Comparison of ENCODE assay signal across 12 mouse cellular contexts in the genomic region with DNA sequence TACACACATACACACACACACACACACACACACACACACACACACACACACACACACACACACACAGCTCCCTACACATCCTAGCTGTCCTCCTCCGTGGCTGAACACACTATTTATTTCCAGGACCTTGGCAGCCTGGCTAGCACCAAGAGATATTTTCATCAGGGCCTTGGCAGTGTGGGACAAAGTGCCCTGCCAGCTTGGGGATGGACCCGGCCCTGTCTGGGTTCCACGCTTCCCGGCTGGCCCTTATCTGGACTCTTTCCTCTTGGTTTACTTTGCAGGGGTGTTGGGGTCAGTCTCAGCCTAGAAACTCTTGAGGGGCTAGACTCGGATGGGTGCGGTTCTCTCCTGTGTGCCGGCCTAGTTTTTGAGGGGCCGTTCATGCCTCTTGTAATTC. TPM values are rescaled to one million over a fixed set of nuclear protein-coding genes. Genes with fewer than 3 reads are reported as not detected.
DNase-seq lines count a peak whose midpoint lies in the region; ATAC-seq lines count a peak whose summit lies in the region.
"Had no signal": no experiment of that assay in that cellular context is flagged by ENCODE, and none has a peak within 500 bp of the region (broad histone marks: within the 10 kb centered on the region; RNA-seq: fewer than 3 reads in every experiment).

No protein-coding gene starts in this region.

- intact Hi-C loops in gastrocnemius, postnatal 14 days (cut with DNase I; ENCODE audit: low total_unique reads): loop anchor here (5.0 kb wide), 1 partner anchor 62 kb away; no protein-coding TSS in a partner anchor

- H3K4me2 ChIP-seq in hindbrain, embryonic 12.5 days (replicated peaks): no peak overlapping the region
- H3K4me2 ChIP-seq in limb, embryonic 13.5 days (replicated peaks): no peak overlapping the region
- H3K4me2 ChIP-seq: embryonic facial prominence, embryonic 15.5 days had no signal

- H3K36me3 ChIP-seq in hindbrain, embryonic 12.5 days: no peaks in the 10 kb centered on the region
- H3K36me3 ChIP-seq in hindbrain, embryonic 10.5 days: no peaks in the 10 kb centered on the region
- no peaks in the 10 kb centered on the region for H3K36me3 ChIP-seq in limb, embryonic 13.5 days
- H3K36me3 ChIP-seq: embryonic facial prominence, embryonic 15.5 days had no signal

- 63% methylated on average over 8 of the region's 8 CpGs for WGBS in hindbrain, embryonic 12.5 days
- WGBS in hindbrain, embryonic 10.5 days: 82% methylated on average over 8 of the region's 8 CpGs
- WGBS in limb, embryonic 13.5 days: 56% methylated on average over 8 of the region's 8 CpGs

- H3K9ac ChIP-seq in hindbrain, embryonic 12.5 days: no peak overlapping the region
- H3K9ac ChIP-seq in limb, embryonic 13.5 days: 0 out of 2 replicates have a peak overlapping the region, but pooled peaks have one; percentile 25
- H3K9ac ChIP-seq: embryonic facial prominence, embryonic 15.5 days had no signal

- no peak for ATAC-seq in hindbrain, embryonic 12.5 days (ENCODE audit: low FRiP score)
- no peak for ATAC-seq in limb, embryonic 13.5 days (ENCODE audit: low FRiP score, low read depth)

- peaks cover 13% of the 10 kb centered on the region for H3K4me1 ChIP-seq in hindbrain, embryonic 12.5 days
- peaks cover 36% of the 10 kb centered on the region for H3K4me1 ChIP-seq in hindbrain, embryonic 10.5 days (replicated peaks)
- H3K4me1 ChIP-seq in limb, embryonic 13.5 days: peaks cover 41% of the 10 kb centered on the region

- no peaks in the 10 kb centered on the region; the same call in 1 of the 2 replicates for H3K27me3 ChIP-seq in hindbrain, embryonic 12.5 days
- H3K27me3 ChIP-seq in hindbrain, embryonic 10.5 days (ENCODE audit: insufficient read depth, poor library complexity, severe bottlenecking): 0 out of 2 replicates have a peak, but pooled peaks cover 3% of the 10 kb centered on the region
- no peaks in the 10 kb centered on the region for H3K27me3 ChIP-seq in limb, embryonic 13.5 days
- H3K27me3 ChIP-seq: embryonic facial prominence, embryonic 15.5 days had no signal

- H3K4me3 ChIP-seq in hindbrain, embryonic 12.5 days: no peak overlapping the region
- no peak overlapping the region for H3K4me3 ChIP-seq in hindbrain, embryonic 10.5 days
- no peak overlapping the region for H3K4me3 ChIP-seq in limb, embryonic 13.5 days
- H3K4me3 ChIP-seq: embryonic facial prominence, embryonic 15.5 days had no signal

- 0 out of 2 replicates have a peak overlapping the region, but pooled peaks have one; percentile 12 for H3K27ac ChIP-seq in hindbrain, embryonic 12.5 days
- no peak overlapping the region for H3K27ac ChIP-seq in hindbrain, embryonic 10.5 days
- peak overlapping the region; percentile 58; the same call in 1 of the 2 replicates for H3K27ac ChIP-seq in limb, embryonic 13.5 days
- H3K27ac ChIP-seq: embryonic facial prominence, embryonic 15.5 days had no signal

- no peaks in the 10 kb centered on the region for H3K9me3 ChIP-seq in hindbrain, embryonic 12.5 days (replicated peaks)
- no peaks in the 10 kb centered on the region for H3K9me3 ChIP-seq in hindbrain, embryonic 10.5 days
- no peaks in the 10 kb centered on the region for H3K9me3 ChIP-seq in limb, embryonic 13.5 days
- H3K9me3 ChIP-seq: embryonic facial prominence, embryonic 15.5 days had no signal

- DNase-seq in hindbrain, embryonic 10.5 days (ENCODE audit: low spot score): no peak
- DNase-seq in adrenal gland, postnatal 14 days: peak; percentile 75
- DNase-seq in gastrocnemius, postnatal 14 days: peak; percentile 53
- no peak for DNase-seq in left cerebral cortex, adult 8-10 months (ENCODE audit: low spot score in 2 of 2)
- DNase-seq in right cerebral cortex, postnatal 14 days: no peak
- no peak for DNase-seq in kidney, adult 18-20 months
- DNase-seq: cerebellum, adult 9-11 months; layer of hippocampus, postnatal 36 days had no signal

RNA-seq across cellular contexts. Expression of a gene that starts 8.2 kb away (rescaled TPM):
- polyA plus RNA-seq in hindbrain, embryonic 12.5 days (2016; fragmentation: Nextera tagmentation; extraction: Ambion mirVana): 4.8 and 5.3 TPM in 2 replicates
- polyA plus RNA-seq in hindbrain, embryonic 10.5 days (2016; fragmentation: Nextera tagmentation; extraction: Ambion mirVana): 3.8 and 4.6 TPM in 2 replicates
- total RNA-seq in adrenal gland, postnatal 14 days (2021): 6.9 and 8.3 TPM in 2 replicates
- 1 to 10 TPM; 5.7 to 5.9 TPM for total RNA-seq in gastrocnemius, postnatal 14 days (2021)
- 7.1 and 8.9 TPM in 2 replicates for polyA plus RNA-seq in limb, embryonic 13.5 days (2015; fragmentation: Nextera tagmentation; extraction: Ambion mirVana)
- 1 to 10 TPM; 2.3 to 2.9 (median 2.5) TPM for total RNA-seq in left cerebral cortex, adult 8-10 months (2022)
- total RNA-seq: monocyte, adult 5-6 weeks had no signal

Comparison
In these comparisons a context has a peak if more than half of its experiments do, and no peak if none do; other contexts are left out.
1. DNase-seq: peak in adrenal gland, postnatal 14 days (single experiment) and gastrocnemius, postnatal 14 days (single experiment); none in hindbrain, embryonic 10.5 days (single experiment), left cerebral cortex, adult 8-10 months (0 of 2), right cerebral cortex, postnatal 14 days (single experiment) and kidney, adult 18-20 months (single experiment).